Mouse (Mus musculus) CH12.LX (cell line): Measurements from ENCODE around the gene 1700086D15Rik.

Experiments
- CTCF ChIP-seq, 2 experiments: IDR thresholded peaks in 1 of 2; conservative IDR thresholded peaks in 1 of 2; 2 replicates each; pipeline ENCODE4 v1.5.1; 2011 to 2012; ENCODE audit warnings: low read depth in 2 of 2, low read length in 2 of 2, improper control_type of control experiment in 1 of 2, inconsistent platforms in 1 of 2, mild to moderate bottlenecking in 1 of 2, moderate library complexity in 1 of 2
- JUND ChIP-seq: conservative IDR thresholded peaks from 2 replicates; pipeline ENCODE4 v1.6.1; 2011; ENCODE audit warnings: low read depth, low read length, improper control_type of control experiment
- ZNF384 ChIP-seq: IDR thresholded peaks from 2 replicates; pipeline ENCODE4 v1.6.1; 2012; ENCODE audit warnings: low read depth, low read length, improper control_type of control experiment, inconsistent platforms

GRCm38 (mm10) chr11:65186974-65187373, 27.3 kb upstream of the 1700086D15Rik start:
- no peak for TF ChIP-seq CTCF (conservative IDR thresholded peaks at IDR 0.05 in 1 of 2, IDR thresholded peaks at IDR 0.05 in 1 of 2; ENCODE audit: low read depth in 2 of 2, low read length in 2 of 2)
- TF ChIP-seq JUND, result no peak
- no peak for TF ChIP-seq ZNF384
